Mouse (Mus musculus) frontal cortex, adult (tissue): ENCODE results near the gene Ptges3.
"Not testable (repeated sequence)": the region's sequence is repeated elsewhere in the genome, so short reads cannot be mapped to it uniquely, and the experiment has no call there.

Source experiments
- ATAC-seq: cut with Nextera tagmentation; 2 replicates; pipeline ENCODE4 v1.9.2; 2017; ENCODE audit warnings: mild to moderate bottlenecking, moderate library complexity, mixed read lengths; ENCODE audit not compliant: low TSS enrichment

Ptges3 gene

DNA sequence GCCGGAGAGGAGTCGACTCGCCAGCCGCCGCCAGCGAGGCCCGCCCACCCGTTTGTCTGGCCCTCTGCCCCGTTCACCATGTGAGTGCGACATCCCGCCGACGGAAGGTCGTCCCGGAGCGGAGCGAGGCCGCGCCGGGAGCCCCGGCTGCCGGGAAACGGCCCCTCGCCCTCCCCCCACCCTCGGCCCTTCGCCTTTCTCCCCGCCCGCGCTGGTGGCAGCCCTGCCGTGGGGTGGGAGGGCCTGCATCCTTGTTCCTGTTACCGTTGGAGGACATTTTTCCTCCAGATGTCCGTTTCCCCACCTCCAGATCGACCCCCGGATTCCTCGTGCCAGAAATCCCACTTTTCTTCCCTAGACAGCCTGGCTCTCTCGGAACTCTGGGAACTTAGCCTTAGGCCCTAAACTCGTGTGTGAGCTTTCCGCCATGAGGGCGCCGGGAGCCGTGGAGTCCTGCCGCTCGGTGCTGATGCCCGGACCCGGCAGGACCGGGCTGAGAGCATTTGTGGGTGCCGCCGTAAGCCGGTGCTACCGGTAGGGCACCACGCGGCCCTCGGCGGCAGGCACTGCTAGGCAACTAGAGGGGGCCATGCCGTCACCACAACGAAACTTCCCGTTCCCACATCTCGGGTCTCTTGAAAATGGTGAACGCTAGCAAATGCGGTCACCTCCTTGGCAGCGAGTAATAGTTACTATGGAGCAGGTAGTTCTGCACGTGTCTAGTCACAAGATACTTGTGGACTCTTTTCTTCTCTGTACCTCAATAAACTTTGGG is 640 bp downstream of the Ptges3 start:
- ATAC-seq: peak; percentile 21; the same call in 1 of the 2 replicates

DNA sequence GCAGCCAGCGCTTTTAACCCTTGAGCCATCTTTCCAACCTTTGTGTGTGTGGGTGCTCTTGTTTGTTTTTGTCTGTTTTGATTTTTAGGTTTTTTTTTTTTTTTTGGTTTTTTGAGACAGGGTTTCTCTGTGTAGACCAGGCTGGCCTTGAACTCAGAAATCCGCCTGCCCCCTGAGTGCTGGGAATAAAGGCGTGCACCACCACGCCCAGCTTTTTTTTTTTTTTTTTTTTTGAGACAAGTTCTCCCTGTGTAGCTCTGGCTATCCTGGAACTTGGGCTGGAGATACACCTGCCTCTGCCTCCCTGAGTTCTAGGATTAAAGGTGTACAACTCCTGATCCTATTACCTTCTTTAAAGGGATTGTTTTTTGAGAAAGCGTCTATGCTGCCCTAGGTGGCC is 2.4 kb downstream of the Ptges3 start:
- no peak for ATAC-seq

DNA sequence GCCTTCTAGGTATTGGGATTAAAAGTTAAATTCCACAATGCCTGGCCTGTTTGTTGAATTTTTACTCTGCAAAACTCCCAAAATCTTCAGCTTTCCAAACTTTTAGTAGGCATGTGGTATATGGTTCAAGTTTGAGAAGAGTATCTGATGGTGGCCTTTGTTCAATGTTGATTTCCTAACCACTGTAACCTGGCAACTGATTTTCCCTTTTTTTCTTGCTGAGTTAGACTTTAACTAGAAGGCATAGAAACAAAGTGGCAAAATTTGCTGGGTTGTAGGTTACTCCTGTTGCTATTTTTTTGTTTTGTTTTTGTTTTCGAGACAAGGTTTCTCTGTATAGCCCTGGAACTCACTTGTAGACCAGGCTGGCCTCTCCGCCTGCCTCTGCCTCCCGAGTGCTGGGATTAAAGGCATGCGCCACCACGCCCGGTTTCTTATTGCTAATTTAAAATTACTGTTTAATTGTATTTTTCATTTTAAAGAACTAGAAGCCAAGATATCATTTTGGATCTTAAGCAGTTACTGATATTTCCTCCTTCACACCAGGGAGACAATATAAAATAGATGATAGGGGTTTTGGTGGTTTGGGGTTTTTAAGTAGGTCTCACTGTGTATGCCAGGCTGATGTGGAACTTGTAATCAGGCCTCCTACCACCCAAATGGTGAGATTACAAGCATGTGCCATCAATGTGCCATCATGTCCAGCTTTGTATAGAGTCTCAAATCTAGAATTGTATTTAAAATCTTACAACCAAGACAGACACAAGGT is 3.7 kb downstream of the Ptges3 start:
- ATAC-seq: no peak

DNA sequence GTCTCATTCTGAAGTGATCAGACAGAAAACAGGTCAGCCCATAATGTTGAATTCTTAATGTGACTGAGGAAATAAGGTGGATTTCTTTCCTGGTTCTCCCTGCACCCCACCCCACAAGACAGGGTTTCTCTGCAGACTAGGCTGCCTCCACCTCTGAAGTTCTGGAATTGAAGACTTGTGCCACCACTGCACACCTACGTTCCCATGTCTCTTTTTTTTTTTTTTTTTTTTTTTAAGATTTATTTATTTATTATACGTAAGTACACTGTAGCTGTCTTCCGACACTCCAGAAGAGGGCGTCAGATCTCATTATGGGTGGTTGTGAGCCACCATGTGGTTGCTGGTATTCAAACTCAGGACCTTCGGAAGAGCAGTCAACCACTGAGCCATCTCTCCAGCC is 7.3 kb downstream of the Ptges3 start:
- no peak for ATAC-seq

DNA sequence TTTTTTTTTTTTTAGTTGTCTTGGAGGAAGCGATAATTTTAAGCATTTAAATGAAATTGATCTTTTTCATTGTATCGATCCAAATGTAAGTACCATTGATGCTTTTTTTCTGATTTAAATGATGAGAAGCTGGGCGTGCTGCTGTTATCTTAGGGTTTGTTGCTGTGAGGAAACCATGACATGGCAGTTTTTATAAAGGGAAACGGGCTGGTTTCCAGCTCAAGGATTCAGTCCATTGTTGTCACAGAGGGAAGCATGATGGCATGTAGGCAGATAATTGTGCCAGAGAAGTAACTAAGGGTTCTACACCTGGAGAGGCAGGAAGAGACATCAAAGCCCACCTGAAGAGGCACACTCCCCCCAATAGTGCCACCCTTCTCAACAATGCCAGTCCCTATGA is 10.4 kb downstream of the Ptges3 start:
- no peak for ATAC-seq

DNA sequence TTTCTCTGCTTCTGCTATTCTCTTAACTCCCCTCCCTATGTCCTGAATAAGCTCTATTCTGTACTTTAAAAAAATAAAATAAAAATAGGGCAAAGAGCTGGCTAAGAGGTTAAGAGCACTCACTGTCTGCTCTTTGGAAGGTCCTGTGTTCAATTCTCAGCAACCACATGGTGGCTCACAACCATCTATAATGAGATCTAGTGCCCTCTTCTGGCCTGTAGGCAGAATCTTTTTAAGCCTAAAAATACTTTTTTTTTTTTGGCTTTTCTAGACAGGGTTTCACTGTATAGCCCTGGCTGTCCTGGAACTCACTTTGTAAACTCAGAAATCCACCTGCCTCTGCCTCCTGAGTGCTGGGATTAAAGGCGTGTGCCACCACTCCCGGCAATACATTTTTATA is 11.7 kb downstream of the Ptges3 start:
- not testable (repeated sequence) for ATAC-seq

DNA sequence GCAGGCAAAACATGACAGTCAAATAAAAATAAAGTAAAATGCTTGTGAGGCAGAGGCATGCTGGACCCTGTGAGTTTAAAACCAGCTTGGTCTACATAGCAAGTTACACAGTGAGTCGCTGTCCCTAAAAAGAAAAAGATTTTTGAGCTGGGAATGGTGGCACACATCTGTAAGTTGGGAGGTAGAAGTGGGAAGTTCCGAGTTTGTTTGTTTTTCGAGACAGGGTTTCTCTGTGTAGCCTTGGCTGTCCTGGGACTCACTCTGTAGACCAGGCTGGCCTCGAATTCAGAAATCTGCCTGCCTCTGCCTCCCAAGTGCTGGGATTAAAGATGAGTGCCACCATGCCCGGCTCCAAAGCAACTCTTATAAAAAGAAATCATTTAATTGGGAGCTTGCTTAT is 19.5 kb downstream of the Ptges3 start:
- not testable (repeated sequence) for ATAC-seq

DNA sequence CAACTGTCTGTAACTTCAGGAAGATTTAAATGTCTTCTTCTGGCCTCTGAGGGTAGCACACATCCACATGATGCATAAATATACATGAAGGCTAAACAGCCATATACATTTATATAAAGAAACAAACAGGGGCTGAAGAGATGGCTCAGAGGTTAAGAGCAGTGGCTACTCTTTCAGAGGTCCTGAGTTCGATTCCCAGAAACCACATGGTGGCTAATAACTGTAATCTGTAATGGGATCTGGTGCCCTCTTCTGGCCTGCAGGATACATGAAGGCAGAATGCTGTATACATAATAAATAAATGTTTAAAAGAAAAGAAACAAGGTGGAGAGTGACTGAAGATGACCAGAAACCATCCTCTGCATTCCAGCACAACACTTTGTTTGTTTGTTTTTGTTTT is 21.7 kb downstream of the Ptges3 start:
- no peak for ATAC-seq

DNA sequence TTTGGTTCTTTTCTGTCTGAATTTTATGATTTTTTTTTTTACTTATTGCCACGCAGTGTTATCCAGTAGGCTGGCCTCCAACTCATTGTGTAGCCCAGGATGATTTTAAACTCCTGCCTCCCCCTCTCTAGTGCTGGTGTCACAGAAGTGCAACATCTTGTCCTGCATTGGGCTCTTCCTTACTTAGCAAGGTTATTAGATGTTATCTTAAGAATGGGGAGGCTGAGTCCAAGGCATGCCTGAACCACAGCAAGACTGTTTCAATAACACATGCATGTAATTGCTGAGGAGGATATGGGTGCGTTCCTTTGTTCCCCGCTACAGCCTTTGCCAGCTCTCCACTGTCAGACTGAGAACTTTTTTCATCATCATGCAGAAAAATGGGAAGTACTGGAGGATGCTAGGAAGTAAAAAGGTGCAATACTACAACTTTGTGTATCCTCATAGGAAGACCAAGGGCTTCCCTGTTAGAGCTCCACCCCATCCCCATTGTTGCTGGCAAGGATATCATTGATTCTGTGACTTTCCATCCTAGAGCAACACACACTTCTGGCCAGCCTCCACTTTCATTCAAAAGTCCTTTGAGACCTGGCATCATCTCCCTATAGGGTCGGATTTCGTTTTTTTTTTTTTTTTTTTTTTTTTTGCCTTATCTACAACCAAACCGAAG is 23.2 kb downstream of the Ptges3 start:
- ATAC-seq: no peak

DNA sequence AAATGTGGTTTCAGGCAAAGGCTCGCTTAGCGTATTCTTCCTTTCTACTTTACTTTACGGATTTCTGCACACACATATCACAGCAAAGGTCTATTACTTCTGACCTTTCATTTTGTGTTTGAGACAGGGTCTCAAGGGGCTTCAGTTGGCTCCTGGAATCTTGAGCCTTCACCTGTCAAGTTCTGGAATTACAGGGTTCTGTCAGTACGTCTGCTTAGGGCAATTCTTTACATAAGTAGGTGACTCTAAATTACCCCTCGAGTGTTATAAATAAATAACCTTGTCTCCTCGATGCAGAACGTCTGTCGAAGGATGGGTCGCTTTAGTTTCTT is 23.7 kb downstream of the Ptges3 start:
- ATAC-seq: peak; percentile 1; the same call in 1 of the 2 replicates

DNA sequence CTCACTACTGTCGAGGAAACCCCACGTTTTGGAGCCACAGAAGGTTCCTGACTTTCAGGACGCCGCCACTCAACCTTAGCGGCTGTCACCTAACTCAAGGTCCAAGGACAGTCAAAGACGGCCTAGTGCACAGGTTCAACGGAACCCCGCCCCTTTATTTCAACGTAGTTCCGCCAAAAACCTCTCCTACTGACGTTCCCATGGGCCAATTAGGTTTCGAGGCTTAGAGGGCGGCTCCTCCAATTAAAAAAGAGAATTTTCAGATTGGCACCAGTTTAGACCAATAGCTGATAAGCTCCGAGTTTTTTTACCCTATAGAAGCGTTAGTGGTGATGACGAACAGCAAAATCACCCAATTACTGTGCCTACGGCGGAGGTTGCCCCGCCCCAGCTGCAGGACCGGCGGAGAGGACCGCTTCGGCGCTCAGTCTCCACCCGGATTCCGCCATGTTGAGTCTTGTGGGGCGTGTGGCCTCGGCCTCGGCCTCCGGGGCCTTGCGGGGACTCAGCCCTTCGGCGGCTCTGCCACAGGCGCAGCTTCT is 24.2 kb downstream of the Ptges3 start, which contains the start of gene Atp5b:
Gene Atp5b, plus strand, starts transcription at position 394 of the 542 bp plus-strand sequence.
- ATAC-seq: peak; percentile 96

DNA sequence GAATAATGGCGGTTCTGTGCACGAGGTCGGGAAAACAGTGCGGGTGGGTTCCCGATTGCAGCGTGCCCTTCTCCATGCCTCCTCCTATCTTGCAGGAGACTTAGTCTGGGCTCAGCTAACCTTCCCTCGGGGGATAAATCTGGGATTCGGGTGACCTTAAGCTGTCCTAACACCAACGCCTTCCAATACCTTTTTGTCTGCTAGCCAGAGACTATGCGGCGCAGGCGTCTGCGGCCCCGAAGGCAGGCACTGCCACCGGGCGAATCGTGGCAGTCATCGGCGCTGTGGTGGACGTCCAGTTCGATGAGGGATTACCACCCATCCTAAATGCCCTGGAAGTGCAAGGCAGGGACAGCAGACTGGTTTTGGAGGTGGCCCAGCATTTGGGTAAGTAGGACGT is 24.9 kb downstream of the Ptges3 start:
- ATAC-seq: peak; percentile 4; the same call in 1 of the 2 replicates

DNA sequence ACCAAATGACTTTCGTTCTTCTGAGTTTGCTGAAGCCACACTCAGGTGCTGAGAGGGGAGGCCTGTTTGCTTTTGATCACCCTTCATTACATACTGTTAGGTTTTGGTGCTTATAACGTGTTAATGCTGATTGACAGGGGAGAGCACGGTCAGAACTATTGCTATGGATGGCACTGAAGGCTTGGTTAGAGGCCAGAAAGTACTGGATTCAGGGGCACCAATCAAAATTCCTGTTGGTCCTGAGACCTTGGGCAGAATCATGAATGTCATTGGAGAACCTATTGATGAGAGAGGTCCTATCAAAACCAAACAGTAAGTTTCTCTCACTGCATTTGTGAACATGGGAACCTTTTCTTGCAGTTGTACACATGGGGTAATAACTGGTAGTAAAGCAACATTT is 25.4 kb downstream of the Ptges3 start:
- ATAC-seq: no peak

DNA sequence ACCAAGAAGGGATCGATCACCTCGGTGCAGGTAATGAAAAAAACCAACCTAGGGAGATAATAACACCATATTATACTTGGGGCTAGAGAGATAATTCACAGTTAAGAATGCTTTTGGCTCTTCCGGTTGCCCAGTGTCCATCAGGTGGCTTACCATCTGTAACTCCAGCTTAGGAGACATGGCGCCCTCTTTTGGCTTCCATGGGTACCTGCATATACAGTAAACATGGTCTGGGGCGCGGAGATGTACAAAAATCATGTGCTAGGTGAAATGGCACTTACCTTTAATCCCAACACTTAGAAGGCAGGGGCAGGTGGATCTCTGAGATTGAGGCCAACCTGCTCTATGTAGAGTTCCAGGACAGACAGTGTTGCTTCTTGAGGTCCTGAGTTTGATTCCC is 27.6 kb downstream of the Ptges3 start:
- no peak for ATAC-seq

DNA sequence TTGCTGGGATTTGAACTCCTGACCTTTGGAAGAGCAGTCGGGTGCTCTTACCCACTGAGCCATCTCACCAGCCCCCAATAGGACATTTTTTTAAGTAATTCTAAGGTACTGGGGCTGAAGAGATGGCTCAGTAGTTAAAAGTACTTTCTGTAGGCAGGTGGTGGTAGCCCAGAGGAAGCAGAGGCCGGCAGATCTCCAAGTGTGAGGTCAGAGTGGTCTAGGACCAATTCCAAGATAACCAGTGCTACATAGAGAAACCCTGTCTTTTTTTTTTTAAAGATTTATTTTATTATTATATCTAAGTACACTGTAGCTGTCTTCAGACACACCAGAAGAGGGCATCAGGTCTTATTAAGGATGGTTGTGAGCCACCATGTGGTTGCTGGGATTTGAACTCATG is 28.5 kb downstream of the Ptges3 start:
- not testable (repeated sequence) for ATAC-seq

DNA sequence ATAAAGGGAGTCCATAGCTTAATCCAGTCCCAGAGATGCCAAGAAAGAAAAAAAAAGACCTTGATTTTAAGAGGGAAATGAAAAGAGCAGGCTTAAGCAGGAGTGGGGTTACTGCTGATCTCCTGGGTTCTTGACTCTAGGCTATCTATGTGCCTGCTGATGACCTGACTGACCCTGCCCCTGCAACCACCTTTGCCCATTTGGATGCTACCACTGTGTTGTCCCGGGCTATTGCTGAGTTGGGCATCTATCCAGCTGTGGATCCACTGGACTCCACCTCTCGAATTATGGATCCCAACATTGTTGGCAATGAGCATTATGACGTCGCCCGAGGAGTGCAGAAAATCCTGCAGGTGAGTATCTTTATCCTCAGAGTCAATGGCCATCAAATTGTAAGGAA is 29.4 kb downstream of the Ptges3 start:
- no peak for ATAC-seq

DNA sequence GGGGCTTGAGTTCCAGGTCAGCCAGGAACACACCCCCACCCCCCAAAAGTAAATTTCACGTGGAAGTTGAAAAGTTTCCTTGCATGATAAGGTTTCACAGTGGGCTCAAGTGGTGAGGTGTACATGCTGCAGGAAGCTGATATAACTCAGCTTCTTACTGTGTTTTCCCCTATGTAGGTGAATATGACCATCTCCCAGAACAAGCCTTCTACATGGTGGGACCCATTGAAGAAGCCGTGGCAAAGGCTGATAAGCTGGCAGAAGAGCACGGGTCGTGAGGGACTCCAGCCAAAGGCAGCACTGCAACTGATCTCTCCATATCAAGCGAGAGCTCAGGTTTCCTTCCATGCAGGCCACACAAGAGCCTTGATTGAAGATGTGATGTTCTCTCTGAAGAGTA is 31.1 kb downstream of the Ptges3 start:
- no peak for ATAC-seq

DNA sequence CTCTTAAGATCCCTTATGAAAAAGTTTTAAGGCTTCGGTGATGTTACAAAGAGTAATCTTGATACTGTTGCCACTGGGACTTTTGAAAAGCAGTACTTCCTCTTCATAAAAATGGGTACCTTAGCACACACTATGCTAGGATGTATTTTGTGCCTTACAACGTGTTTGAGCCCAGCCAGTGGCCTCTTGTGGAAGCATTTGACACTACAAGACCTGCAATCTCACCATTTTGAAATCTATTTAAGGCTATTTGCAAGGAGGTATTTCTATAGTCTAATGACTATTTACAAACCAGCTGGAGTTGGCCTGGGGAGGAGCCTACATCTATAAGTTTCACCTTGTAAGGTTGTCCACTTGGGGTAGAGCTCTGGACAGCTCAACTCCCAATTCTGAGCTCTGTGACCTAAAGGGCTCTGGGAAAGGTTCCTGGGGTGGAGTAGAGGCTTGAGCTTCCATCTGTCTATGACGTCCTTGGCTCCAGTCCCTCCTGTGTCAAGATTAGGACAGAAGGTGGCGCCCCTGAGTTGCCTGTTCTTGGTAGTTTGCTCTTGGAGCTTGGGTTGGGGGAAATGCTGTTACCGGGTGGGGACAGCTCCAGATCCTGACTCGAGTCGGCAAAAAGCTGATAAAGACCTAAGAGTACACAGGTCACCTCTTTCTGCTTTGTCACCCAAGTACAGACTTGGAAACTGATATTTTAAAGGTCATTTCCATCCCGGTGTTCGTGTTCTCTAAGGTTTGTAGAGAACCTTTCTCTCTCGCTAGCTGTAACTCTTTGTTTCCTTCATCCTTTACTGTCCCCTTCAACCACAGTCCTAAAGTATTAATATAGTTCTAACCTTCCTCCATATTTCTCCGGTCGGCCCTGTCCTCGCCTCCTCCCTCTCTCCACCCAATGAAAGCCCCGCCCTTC is 32.2 kb downstream of the Ptges3 start:
- peak; percentile 35 for ATAC-seq

DNA sequence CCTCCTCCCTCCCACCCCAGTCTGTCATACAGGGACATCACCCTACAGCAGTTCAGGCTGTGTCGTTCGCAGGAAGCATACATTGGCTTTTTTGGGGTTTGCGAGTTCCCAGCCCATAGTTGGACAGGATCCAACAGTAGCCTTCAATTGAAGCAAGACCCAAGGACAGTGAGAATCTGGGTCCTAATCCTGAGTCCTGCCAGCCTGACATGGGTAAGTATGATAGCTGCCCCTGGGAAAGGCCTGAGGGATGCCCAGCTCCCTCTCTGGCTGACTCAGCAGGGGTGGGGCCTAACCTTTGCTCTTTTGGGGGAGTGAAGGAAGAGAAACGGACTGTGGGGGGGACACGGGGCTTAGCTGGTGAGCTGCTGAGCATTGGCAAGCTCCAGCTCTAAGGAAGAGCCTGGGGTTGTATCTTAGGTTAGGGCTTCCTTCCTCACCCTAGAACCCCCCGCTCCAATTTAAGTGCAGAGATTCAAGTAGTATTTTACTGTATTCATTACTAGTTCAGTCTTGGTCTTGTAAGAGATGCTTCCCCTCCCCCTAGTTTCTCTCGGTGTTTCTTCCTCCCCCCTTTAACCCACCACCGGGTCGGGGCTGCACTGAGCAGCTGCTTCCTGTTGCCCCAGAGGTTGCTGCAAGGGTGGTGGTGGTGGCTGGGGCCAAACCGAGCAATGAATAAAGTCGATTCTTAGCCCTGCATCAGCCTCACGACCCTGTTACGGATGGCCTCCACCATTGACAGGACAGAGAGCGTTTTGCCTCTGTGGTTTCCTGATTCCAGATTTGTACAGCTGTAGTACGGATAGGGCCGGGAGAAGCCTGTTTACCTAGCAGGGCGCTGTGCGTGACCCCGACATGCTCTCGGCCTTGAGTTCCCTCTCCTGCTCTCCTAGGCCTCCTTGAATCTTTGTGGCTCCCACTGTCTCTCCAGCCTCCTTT is 33.1 kb downstream of the Ptges3 start, which contains the start of gene Baz2a:
Gene Baz2a, plus strand, starts transcription at position 14 of the 942 bp plus-strand sequence.
- ATAC-seq: peak; percentile 8; the same call in 1 of the 2 replicates
